In the genomic region with DNA sequence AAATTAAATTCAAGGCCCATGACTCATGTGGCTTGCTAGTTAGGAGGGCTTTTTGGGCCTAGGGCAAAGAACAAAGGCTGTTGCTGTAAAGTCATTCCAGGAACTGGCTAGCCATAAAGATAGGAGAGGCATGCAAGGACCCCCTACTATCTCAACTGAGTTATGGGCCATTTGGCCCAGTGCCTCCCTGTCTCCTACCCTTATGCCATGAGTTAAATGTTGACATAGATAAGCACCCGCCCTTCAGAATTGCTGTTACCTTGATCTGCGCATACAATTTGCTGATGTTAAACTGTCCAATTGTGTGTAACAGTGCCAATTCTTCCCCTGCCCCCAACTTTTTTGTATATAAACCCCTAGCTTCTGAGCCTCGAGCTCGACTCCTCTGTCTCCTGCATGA, we compare ENCODE assay signal across 33 mouse cellular contexts.
A peak's percentile ranks its signal among the peaks of the same experiment; 100 is the strongest.
DNase-seq lines count a peak whose midpoint lies in the region; ATAC-seq and TF ChIP-seq lines count a peak whose summit lies in the region.
"Had no signal": no experiment of that assay in that cellular context is flagged by ENCODE, and none has a peak within 500 bp of the region (broad histone marks: within the 10 kb centered on the region; RNA-seq: fewer than 3 reads in every experiment).

No protein-coding gene starts in this region.

- no peaks in the 10 kb centered on the region for H3K9me3 ChIP-seq in intestine, postnatal 0 days (ENCODE audit: control insufficient read depth)
- H3K9me3 ChIP-seq in midbrain, embryonic 14.5 days (ENCODE audit: control insufficient read depth, low read length), result no peaks in the 10 kb centered on the region
- no peaks in the 10 kb centered on the region for H3K9me3 ChIP-seq in heart, embryonic 10.5 days
- H3K9me3 ChIP-seq: embryonic facial prominence, embryonic 13.5 days; forebrain, embryonic 10.5 days; forebrain, embryonic 15.5 days; heart, embryonic 12.5 days; liver, embryonic 12.5 days; megakaryocyte, embryonic 14.5 days; midbrain, embryonic 13.5 days; neural tube, embryonic 15.5 days had no signal

- H3K27me3 ChIP-seq in intestine, postnatal 0 days (replicated peaks; ENCODE audit: control insufficient read depth, insufficient read depth, low read length), result no peaks in the 10 kb centered on the region
- no peaks in the 10 kb centered on the region for H3K27me3 ChIP-seq in midbrain, embryonic 14.5 days (ENCODE audit: control insufficient read depth, insufficient read depth, low read length)
- no peaks in the 10 kb centered on the region for H3K27me3 ChIP-seq in heart, embryonic 10.5 days (ENCODE audit: insufficient read depth, poor library complexity, severe bottlenecking)
- H3K27me3 ChIP-seq: embryonic facial prominence, embryonic 13.5 days; forebrain, embryonic 15.5 days; heart, embryonic 12.5 days; liver, embryonic 12.5 days; megakaryocyte, embryonic 14.5 days; midbrain, embryonic 13.5 days; neural tube, embryonic 15.5 days had no signal

- peak overlapping the region; percentile 41 for H3K4me2 ChIP-seq in intestine, postnatal 0 days (replicated peaks; ENCODE audit: low read depth)
- no peak overlapping the region for H3K4me2 ChIP-seq in midbrain, embryonic 14.5 days (ENCODE audit: low read length)
- H3K4me2 ChIP-seq: embryonic facial prominence, embryonic 13.5 days; forebrain, embryonic 15.5 days; heart, embryonic 12.5 days; hindbrain, embryonic 14.5 days; liver, embryonic 12.5 days; midbrain, embryonic 13.5 days; neural tube, embryonic 15.5 days had no signal

- 39% methylated on average over 4 of the region's 4 CpGs for WGBS in intestine, postnatal 0 days
- WGBS in midbrain, embryonic 14.5 days, result 90% methylated on average over 4 of the region's 4 CpGs
- 80% methylated on average over 4 of the region's 4 CpGs for whole genome bisulfite sequencing in heart, embryonic 10.5 days

- H3K4me1 ChIP-seq in intestine, postnatal 0 days (replicated peaks; ENCODE audit: control insufficient read depth, insufficient read depth, low read length), result no peaks in the 10 kb centered on the region
- no peaks in the 10 kb centered on the region for H3K4me1 ChIP-seq in midbrain, embryonic 14.5 days (ENCODE audit: control insufficient read depth, insufficient read depth, low read length)
- H3K4me1 ChIP-seq in heart, embryonic 10.5 days, result no peaks in the 10 kb centered on the region
- H3K4me1 ChIP-seq: embryonic facial prominence, embryonic 13.5 days; forebrain, embryonic 10.5 days; forebrain, embryonic 15.5 days; heart, embryonic 12.5 days; liver, embryonic 12.5 days; megakaryocyte, embryonic 14.5 days; midbrain, embryonic 13.5 days; neural tube, embryonic 15.5 days had no signal

- peak overlapping the region; percentile 9; the same call in 1 of the 2 replicates for H3K4me3 ChIP-seq in intestine, postnatal 0 days (ENCODE audit: low read depth, low read length)
- H3K4me3 ChIP-seq in midbrain, embryonic 14.5 days (replicated peaks; ENCODE audit: low read depth, low read length), result no peak overlapping the region
- H3K4me3 ChIP-seq in heart, embryonic 10.5 days, result no peak overlapping the region
- H3K4me3 ChIP-seq: embryonic facial prominence, embryonic 13.5 days; forebrain, embryonic 10.5 days; forebrain, embryonic 15.5 days; gastrocnemius, adult 2 months; heart, embryonic 12.5 days; liver, embryonic 12.5 days; megakaryocyte, embryonic 14.5 days; midbrain, embryonic 13.5 days; neural tube, embryonic 15.5 days had no signal

- peak; percentile 89 for ATAC-seq in intestine, postnatal 0 days
- no peak for ATAC-seq in midbrain, embryonic 14.5 days (ENCODE audit: low FRiP score, low TSS enrichment)
- ATAC-seq: CD4-positive, CD25-positive, alpha-beta regulatory T cell, adult 4 months; forebrain, embryonic 15.5 days; inflammation-experienced regulatory T-cells, adult 6 months; liver, embryonic 12.5 days; liver, postnatal 0 days; midbrain, embryonic 13.5 days had no signal

- peak; percentile 14 for DNase-seq in ES-CJ7 (ENCODE audit: low read depth, low spot score)
- peak; percentile 20 for DNase-seq in R1 (ENCODE audit: low read depth, low spot score)
- peak; percentile 16 for DNase-seq in adrenal gland, postnatal 25 days
- DNase-seq in right cerebral cortex, postnatal 10 days (ENCODE audit: low spot score in 2 of 2), result no peak
- no peak for DNase-seq in midbrain, embryonic 14.5 days
- DNase-seq in heart, embryonic 10.5 days (ENCODE audit: low spot score), result no peak
- no peak for DNase-seq in urinary bladder, adult 18-20 months (ENCODE audit: low spot score in 2 of 2)
- DNase-seq: cerebellum, adult 18-20 months; cerebellum, postnatal 10 days; gastrocnemius, adult 2 months; gastrocnemius, postnatal 36 days; heart, adult 18-20 months; kidney, adult 9 months; kidney, postnatal 14 days; left cerebral cortex, postnatal 4 days; liver, postnatal 0 days; lung, postnatal 36 days; right cerebral cortex, postnatal 14 days; thymus, adult 18-20 months; thymus, postnatal 25 days had no signal

- no peak overlapping the region for H3K27ac ChIP-seq in intestine, postnatal 0 days (ENCODE audit: low read depth, low read length)
- no peak overlapping the region for H3K27ac ChIP-seq in midbrain, embryonic 14.5 days (replicated peaks; ENCODE audit: low read depth, low read length)
- H3K27ac ChIP-seq in heart, embryonic 10.5 days, result no peak overlapping the region
- H3K27ac ChIP-seq: embryonic facial prominence, embryonic 13.5 days; forebrain, embryonic 10.5 days; forebrain, embryonic 15.5 days; gastrocnemius, adult 2 months; hindbrain, embryonic 14.5 days; liver, embryonic 12.5 days; midbrain, embryonic 13.5 days; neural tube, embryonic 15.5 days; stomach, postnatal 0 days had no signal

- TF ChIP-seq CTCF in intestine, postnatal 0 days (IDR thresholded peaks at IDR 0.05; ENCODE audit: low read depth), result no peak

- no peaks in the 10 kb centered on the region for H3K36me3 ChIP-seq in intestine, postnatal 0 days (ENCODE audit: control insufficient read depth, insufficient read depth)
- no peaks in the 10 kb centered on the region for H3K36me3 ChIP-seq in midbrain, embryonic 14.5 days (ENCODE audit: control insufficient read depth, insufficient read depth, low read length)
- H3K36me3 ChIP-seq in heart, embryonic 10.5 days, result no peaks in the 10 kb centered on the region
- H3K36me3 ChIP-seq: embryonic facial prominence, embryonic 13.5 days; forebrain, embryonic 10.5 days; forebrain, embryonic 15.5 days; heart, embryonic 12.5 days; liver, embryonic 12.5 days; midbrain, embryonic 13.5 days; neural tube, embryonic 15.5 days had no signal

- no peak overlapping the region for H3K9ac ChIP-seq in intestine, postnatal 0 days (ENCODE audit: low read depth, low read length)
- no peak overlapping the region for H3K9ac ChIP-seq in midbrain, embryonic 14.5 days (replicated peaks; ENCODE audit: low read length)
- H3K9ac ChIP-seq: embryonic facial prominence, embryonic 13.5 days; forebrain, embryonic 15.5 days; heart, embryonic 12.5 days; hindbrain, embryonic 14.5 days; liver, embryonic 12.5 days; liver, postnatal 0 days; midbrain, embryonic 13.5 days; neural tube, embryonic 15.5 days had no signal

Comparison
In these comparisons a context has a peak if more than half of its experiments do, and no peak if none do; other contexts are left out.
1. DNase-seq: peak in ES-CJ7 (single experiment), R1 (single experiment) and adrenal gland, postnatal 25 days (single experiment); none in right cerebral cortex, postnatal 10 days (0 of 2), midbrain, embryonic 14.5 days (single experiment), heart, embryonic 10.5 days (single experiment) and urinary bladder, adult 18-20 months (0 of 2).